Mouse (Mus musculus): ENCODE results near the gene Spink4.

DNA sequence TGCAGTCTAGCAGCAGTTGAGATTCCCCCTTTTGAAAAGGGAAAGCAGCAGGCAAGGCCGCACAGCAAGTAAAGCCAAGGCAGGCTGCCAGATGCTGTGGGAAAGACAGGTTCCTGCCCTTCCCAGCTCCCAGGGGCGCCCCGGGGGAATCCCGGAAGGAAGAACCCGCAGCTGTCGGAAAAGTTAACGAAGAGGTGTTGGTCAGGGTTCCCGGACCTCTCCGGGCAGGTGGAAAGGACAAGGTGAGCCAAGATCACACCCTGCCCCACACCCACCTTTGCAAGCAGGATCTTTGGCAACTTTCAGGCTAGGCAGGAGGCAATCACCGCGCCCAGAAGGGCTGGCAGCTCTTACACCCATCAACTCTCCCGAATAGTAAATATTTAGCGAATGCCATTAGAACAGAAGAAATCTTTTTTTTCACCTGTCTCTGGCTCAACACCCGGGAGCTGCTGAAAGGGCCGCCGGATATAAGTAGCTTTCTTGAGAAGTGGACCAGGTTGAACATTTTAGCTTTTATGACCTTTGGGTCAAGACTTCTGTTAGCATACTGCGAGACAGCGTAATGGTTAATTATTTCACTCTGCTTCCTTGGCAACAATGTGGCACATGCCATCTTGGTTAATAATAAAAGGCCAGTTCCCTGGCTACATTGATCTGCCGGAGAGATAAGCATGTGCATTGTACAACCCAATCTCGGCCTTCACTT, 11.4 kb upstream of the Spink4 start:
- TF ChIP-seq CTCF (IDR thresholded peaks at IDR 0.05; ENCODE audit: low read depth) (no peak), EP300 (IDR thresholded peaks at IDR 0.05; ENCODE audit: low read depth) (no peak)
